Mouse (Mus musculus) T-helper 17 cell (primary cell): Measurements from ENCODE around the gene BC061237.
"Not testable (repeated sequence)": the region's sequence is repeated elsewhere in the genome, so short reads cannot be mapped to it uniquely, and the experiment has no call there.

Source experiments
- in situ Hi-C, 2 experiments: fragments of 300-600 bp; cut with MboI, MseI; formaldehyde crosslinking; loops; 1 replicate in 1 of 2; 2 replicates in 1 of 2; pipeline ENCODE4 v1.15.1; 2025; ENCODE audit warnings: high pct_unique_total_duplicates in 2 of 2

BC061237 gene

GRCm38 (mm10) chr14:44492163-44492562, at the start of gene BC061237:
BC061237 (plus strand) TSS chr14:44492463.
- in situ Hi-C loops: loop anchor here (5.0 kb wide), 2 partner anchors 80 to 85 kb away; no protein-coding TSS in a partner anchor

GRCm38 (mm10) chr14:44517976-44518375, 25.7 kb downstream of the BC061237 start, which contains the start of gene Gm17093:
Gm17093 (plus strand) TSS chr14:44518276.
- in situ Hi-C loops: not testable (repeated sequence)

- in situ Hi-C loops: not testable (repeated sequence)
Observed at GRCm38 (mm10) chr14:44547961-44548360, 55.7 kb downstream of the BC061237 start.
